ENCODE assay signal across 20 mouse cellular contexts in the genomic region with DNA sequence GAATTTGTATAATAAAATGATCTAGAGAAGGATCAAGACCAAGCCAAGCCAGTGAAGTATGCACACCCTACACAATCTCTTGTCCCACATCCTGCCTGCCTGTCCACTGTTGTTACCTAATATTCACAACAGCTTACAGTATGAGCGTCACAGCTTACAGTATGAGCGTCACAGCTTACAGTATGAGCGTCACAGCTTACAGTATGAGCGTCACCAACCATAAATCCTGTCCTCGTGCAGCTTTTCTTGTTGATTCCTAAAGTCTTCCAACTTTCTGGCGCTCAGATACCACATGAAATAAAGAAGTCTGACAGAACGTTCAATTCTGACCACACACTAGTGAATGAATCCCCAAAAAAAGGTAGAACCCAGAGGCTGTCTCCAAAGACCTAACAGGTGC. TPM values are rescaled to one million over a fixed set of nuclear protein-coding genes. Genes with fewer than 3 reads are reported as not detected.
"Had no signal": no experiment of that assay in that cellular context is flagged by ENCODE, and none has a peak within 500 bp of the region (broad histone marks: within the 10 kb centered on the region; RNA-seq: fewer than 3 reads in every experiment).

No protein-coding gene starts in this region.

- ATAC-seq: lung, postnatal 0 days had no signal

- H3K4me1 ChIP-seq: limb, embryonic 10.5 days; liver, embryonic 15.5 days; midbrain, embryonic 10.5 days; neural tube, embryonic 12.5 days had no signal

- H3K27ac ChIP-seq: limb, embryonic 10.5 days; liver, embryonic 15.5 days; midbrain, embryonic 10.5 days; neural tube, embryonic 12.5 days had no signal

- H3K27me3 ChIP-seq: liver, embryonic 15.5 days; neural tube, embryonic 12.5 days had no signal

- H3K4me3 ChIP-seq: limb, embryonic 10.5 days; liver, embryonic 15.5 days; midbrain, embryonic 10.5 days; neural tube, embryonic 12.5 days had no signal

- DNase-seq: kidney, adult 18-20 months; kidney, postnatal 14 days; lung, adult 2 months; lung, postnatal 36 days; midbrain, embryonic 14.5 days; retina, postnatal 1 day; right cerebral cortex, postnatal 4 days; thymus, adult 18-20 months; thymus, postnatal 14 days had no signal

RNA-seq across cellular contexts. Expression of gene Il5ra, which starts 44.3 kb away (rescaled TPM):
- total RNA-seq: layer of hippocampus, adult 8-10 months; layer of hippocampus, postnatal 14 days; left cerebral cortex, adult 18-20 months; left cerebral cortex, postnatal 10 days had no signal
- polyA plus RNA-seq: kidney, embryonic 14.5 days; limb, embryonic 10.5 days; lung, postnatal 0 days; midbrain, embryonic 10.5 days; midbrain, embryonic 14.5 days; neural tube, embryonic 12.5 days; stomach, embryonic 14.5 days had no signal
